Mouse (Mus musculus): ENCODE results near the gene Dhx15. TPM values are rescaled to one million over a fixed set of nuclear protein-coding genes. Genes with fewer than 3 reads are reported as not detected.
"Not testable (repeated sequence)": the region's sequence is repeated elsewhere in the genome, so short reads cannot be mapped to it uniquely, and the experiment has no call there.

Dhx15 gene
- polyA plus RNA-seq (2015; fragmentation: Nextera tagmentation; extraction: Ambion mirVana), result 169 and 188 TPM in 2 replicates

- no peaks in the 10 kb centered on the region for H3K9me3 ChIP-seq (ENCODE audit: control insufficient read depth, low read length)
- H3K4me1 ChIP-seq (replicated peaks; ENCODE audit: control insufficient read depth, insufficient read depth, low read length), result peaks cover 27% of the 10 kb centered on the region
- peak within 1 kb of the TSS; percentile 98 for H3K9ac ChIP-seq (replicated peaks; ENCODE audit: low read depth, low read length)
- 1% methylated on average over 48 of the region's 53 CpGs for WGBS
- H3K4me2 ChIP-seq (ENCODE audit: low read length), result peak within 1 kb of the TSS; percentile 95
- peak within 1 kb of the TSS; percentile 96 for H3K4me3 ChIP-seq (replicated peaks; ENCODE audit: low read length)
- peak; percentile 97 for ATAC-seq
- H3K36me3 ChIP-seq (ENCODE audit: control insufficient read depth, insufficient read depth), result no peaks in the 10 kb centered on the region
- no peaks in the 10 kb centered on the region for H3K27me3 ChIP-seq (replicated peaks; ENCODE audit: control insufficient read depth, insufficient read depth, low read length)
- peak within 1 kb of the TSS; percentile 92 for H3K27ac ChIP-seq (ENCODE audit: low read length)
Observed at GRCm38 (mm10) chr5:52190371-52191179, at the start of gene Dhx15. TSS of gene Dhx15 (minus strand) at chr5:52190514.

- Histone ChIP-seq H3K4me1 (replicated peaks; ENCODE audit: control insufficient read depth, insufficient read depth, low read length) (0 out of 2 replicates have a peak, but pooled peaks cover 3% of the 10 kb centered on the region), H3K4me2 (ENCODE audit: low read length) (no peak overlapping the region), H3K9me3 (ENCODE audit: control insufficient read depth, low read length) (no peaks in the 10 kb centered on the region), H3K36me3 (ENCODE audit: control insufficient read depth, insufficient read depth) (no peaks in the 10 kb centered on the region), H3K4me3 (replicated peaks; ENCODE audit: low read length) (no peak overlapping the region), H3K9ac (replicated peaks; ENCODE audit: low read depth, low read length) (no peak overlapping the region), H3K27ac (ENCODE audit: low read length) (no peak overlapping the region), H3K27me3 (replicated peaks; ENCODE audit: control insufficient read depth, insufficient read depth, low read length) (no peaks in the 10 kb centered on the region)
- WGBS, result 93% methylated on average over 5 of the region's 5 CpGs
- ATAC-seq, result no peak
Observed at GRCm38 (mm10) chr5:52238877-52239276, 48.6 kb upstream of the Dhx15 start.

- Histone ChIP-seq H3K4me2 (ENCODE audit: low read length) (no peak overlapping the region), H3K4me1 (replicated peaks; ENCODE audit: control insufficient read depth, insufficient read depth, low read length) (0 out of 2 replicates have a peak, but pooled peaks cover 3% of the 10 kb centered on the region), H3K4me3 (replicated peaks; ENCODE audit: low read length) (no peak overlapping the region), H3K27ac (ENCODE audit: low read length) (no peak overlapping the region), H3K36me3 (ENCODE audit: control insufficient read depth, insufficient read depth) (no peaks in the 10 kb centered on the region), H3K9me3 (ENCODE audit: control insufficient read depth, low read length) (no peaks in the 10 kb centered on the region), H3K9ac (replicated peaks; ENCODE audit: low read depth, low read length) (no peak overlapping the region), H3K27me3 (replicated peaks; ENCODE audit: control insufficient read depth, insufficient read depth, low read length) (no peaks in the 10 kb centered on the region)
- 67% methylated on average over 8 of the region's 8 CpGs for WGBS
- ATAC-seq, result no peak
Observed at GRCm38 (mm10) chr5:52237956-52238735, 47.8 kb upstream of the Dhx15 start.

GRCm38 (mm10) chr5:52236585-52236984 is 46.3 kb upstream of the Dhx15 start:
- WGBS, result 91% methylated on average over 6 of the region's 6 CpGs
- ATAC-seq; H3K4me1 ChIP-seq (replicated peaks; ENCODE audit: control insufficient read depth, insufficient read depth, low read length): not testable (repeated sequence)

GRCm38 (mm10) chr5:52234570-52234969 is 44.3 kb upstream of the Dhx15 start:
- no peak overlapping the region for H3K4me3 ChIP-seq (replicated peaks; ENCODE audit: low read length)
- no peaks in the 10 kb centered on the region for H3K27me3 ChIP-seq (replicated peaks; ENCODE audit: control insufficient read depth, insufficient read depth, low read length)
- H3K4me1 ChIP-seq (replicated peaks; ENCODE audit: control insufficient read depth, insufficient read depth, low read length), result no peaks in the 10 kb centered on the region
- no peaks in the 10 kb centered on the region for H3K9me3 ChIP-seq (ENCODE audit: control insufficient read depth, low read length)
- no peak overlapping the region for H3K9ac ChIP-seq (replicated peaks; ENCODE audit: low read depth, low read length)
- H3K27ac ChIP-seq (ENCODE audit: low read length), result no peak overlapping the region
- 46% methylated on average over 7 of the region's 7 CpGs for WGBS
- H3K36me3 ChIP-seq (ENCODE audit: control insufficient read depth, insufficient read depth), result no peaks in the 10 kb centered on the region
- H3K4me2 ChIP-seq (ENCODE audit: low read length), result no peak overlapping the region
- peak; percentile 63; the same call in 1 of the 2 replicates for ATAC-seq

More at GRCm38 (mm10) chr5:52236585-52236984, 46.3 kb upstream of the Dhx15 start:
- not testable (repeated sequence) for H3K4me2 ChIP-seq (ENCODE audit: low read length); H3K9me3 ChIP-seq (ENCODE audit: control insufficient read depth, low read length); H3K36me3 ChIP-seq (ENCODE audit: control insufficient read depth, insufficient read depth); H3K27me3 ChIP-seq (replicated peaks; ENCODE audit: control insufficient read depth, insufficient read depth, low read length); H3K9ac ChIP-seq (replicated peaks; ENCODE audit: low read depth, low read length); H3K4me3 ChIP-seq (replicated peaks; ENCODE audit: low read length); H3K27ac ChIP-seq (ENCODE audit: low read length)

GRCm38 (mm10) chr5:52233891-52234290 is 43.6 kb upstream of the Dhx15 start:
- no peaks in the 10 kb centered on the region for H3K4me1 ChIP-seq (replicated peaks; ENCODE audit: control insufficient read depth, insufficient read depth, low read length)
- H3K27ac ChIP-seq (ENCODE audit: low read length), result no peak overlapping the region
- no peak overlapping the region for H3K4me2 ChIP-seq (ENCODE audit: low read length)
- H3K9me3 ChIP-seq (ENCODE audit: control insufficient read depth, low read length), result no peaks in the 10 kb centered on the region
- no peaks in the 10 kb centered on the region for H3K27me3 ChIP-seq (replicated peaks; ENCODE audit: control insufficient read depth, insufficient read depth, low read length)
- no peak overlapping the region for H3K4me3 ChIP-seq (replicated peaks; ENCODE audit: low read length)
- no peak overlapping the region for H3K9ac ChIP-seq (replicated peaks; ENCODE audit: low read depth, low read length)
- H3K36me3 ChIP-seq (ENCODE audit: control insufficient read depth, insufficient read depth), result no peaks in the 10 kb centered on the region
- no peak for ATAC-seq
- 40% methylated on average over 2 of the region's 2 CpGs for WGBS

- no peak for ATAC-seq
- 73% methylated on average over 2 of the region's 2 CpGs for WGBS
Observed at GRCm38 (mm10) chr5:52232611-52233010, 42.3 kb upstream of the Dhx15 start.

GRCm38 (mm10) chr5:52232199-52232598 is 41.9 kb upstream of the Dhx15 start:
- Histone ChIP-seq H3K4me1 (replicated peaks; ENCODE audit: control insufficient read depth, insufficient read depth, low read length) (no peaks in the 10 kb centered on the region), H3K27me3 (replicated peaks; ENCODE audit: control insufficient read depth, insufficient read depth, low read length) (no peaks in the 10 kb centered on the region), H3K36me3 (ENCODE audit: control insufficient read depth, insufficient read depth) (no peaks in the 10 kb centered on the region), H3K9me3 (ENCODE audit: control insufficient read depth, low read length) (no peaks in the 10 kb centered on the region), H3K9ac (replicated peaks; ENCODE audit: low read depth, low read length) (no peak overlapping the region), H3K27ac (ENCODE audit: low read length) (no peak overlapping the region), H3K4me3 (replicated peaks; ENCODE audit: low read length) (no peak overlapping the region), H3K4me2 (ENCODE audit: low read length) (no peak overlapping the region)
- WGBS, result 90% methylated on average over 1 of the region's 2 CpGs
- ATAC-seq, result no peak

More at GRCm38 (mm10) chr5:52232611-52233010, 42.3 kb upstream of the Dhx15 start:
- H3K27me3 ChIP-seq (replicated peaks; ENCODE audit: control insufficient read depth, insufficient read depth, low read length), result no peaks in the 10 kb centered on the region
- no peaks in the 10 kb centered on the region for H3K4me1 ChIP-seq (replicated peaks; ENCODE audit: control insufficient read depth, insufficient read depth, low read length)
- no peak overlapping the region for H3K27ac ChIP-seq (ENCODE audit: low read length)
- no peak overlapping the region for H3K4me2 ChIP-seq (ENCODE audit: low read length)
- no peaks in the 10 kb centered on the region for H3K36me3 ChIP-seq (ENCODE audit: control insufficient read depth, insufficient read depth)
- H3K4me3 ChIP-seq (replicated peaks; ENCODE audit: low read length), result no peak overlapping the region
- H3K9me3 ChIP-seq (ENCODE audit: control insufficient read depth, low read length), result no peaks in the 10 kb centered on the region
- no peak overlapping the region for H3K9ac ChIP-seq (replicated peaks; ENCODE audit: low read depth, low read length)

GRCm38 (mm10) chr5:52230466-52230865 is 40.2 kb upstream of the Dhx15 start:
- H3K9me3 ChIP-seq (ENCODE audit: control insufficient read depth, low read length), result no peaks in the 10 kb centered on the region
- no peaks in the 10 kb centered on the region for H3K4me1 ChIP-seq (replicated peaks; ENCODE audit: control insufficient read depth, insufficient read depth, low read length)
- H3K4me2 ChIP-seq (ENCODE audit: low read length), result no peak overlapping the region
- no peak for ATAC-seq
- no peak overlapping the region for H3K9ac ChIP-seq (replicated peaks; ENCODE audit: low read depth, low read length)
- no peaks in the 10 kb centered on the region for H3K27me3 ChIP-seq (replicated peaks; ENCODE audit: control insufficient read depth, insufficient read depth, low read length)
- no peaks in the 10 kb centered on the region for H3K36me3 ChIP-seq (ENCODE audit: control insufficient read depth, insufficient read depth)
- H3K4me3 ChIP-seq (replicated peaks; ENCODE audit: low read length), result no peak overlapping the region
- 87% methylated on average over 7 of the region's 7 CpGs for WGBS
- H3K27ac ChIP-seq (ENCODE audit: low read length), result no peak overlapping the region
